Mouse (Mus musculus): Measurements from ENCODE around the gene Exosc1.

The Exosc1 gene

GRCm38 (mm10) chr19:41874356-41874755 lies 58.9 kb downstream of the Exosc1 start:
- DNase-seq (ENCODE audit: low spot score), result no peak
